Mouse (Mus musculus): ENCODE measurements around the gene Ntm. TPM values are rescaled to one million over a fixed set of nuclear protein-coding genes. Genes with fewer than 3 reads are reported as not detected.

Gene Ntm
- polyA plus RNA-seq, 1 experiment from 2014 or later = 267 TPM

GRCm38 (mm10) chr9:29673911-29674310, 289.0 kb downstream of the Ntm start:
- Histone ChIP-seq H3K9me3 (replicated peaks; ENCODE audit: control insufficient read depth, low read length, poor library complexity, severe bottlenecking) (no peaks in the 10 kb centered on the region), H3K4me1 (ENCODE audit: control insufficient read depth, insufficient read depth, low read length) (peaks cover 10% of the 10 kb centered on the region), H3K36me3 (ENCODE audit: control insufficient read depth, insufficient read depth, low read length) (no peaks in the 10 kb centered on the region), H3K27ac (ENCODE audit: low read length) (no peak overlapping the region), H3K4me3 (ENCODE audit: low read depth, low read length) (no peak overlapping the region), H3K9ac (ENCODE audit: low read depth, low read length) (no peak overlapping the region), H3K4me2 (ENCODE audit: low read length) (no peak overlapping the region), H3K27me3 (ENCODE audit: control insufficient read depth, insufficient read depth, low read depth, low read length) (no peaks in the 10 kb centered on the region)
- no peak for ATAC-seq
- 56% methylated on average over 8 of the region's 8 CpGs for WGBS

- H3K27me3 ChIP-seq (ENCODE audit: control insufficient read depth, insufficient read depth, low read depth, low read length) = no peaks in the 10 kb centered on the region
- no peak overlapping the region for H3K4me3 ChIP-seq (ENCODE audit: low read depth, low read length)
- H3K4me1 ChIP-seq (ENCODE audit: control insufficient read depth, insufficient read depth, low read length) = peaks cover 10% of the 10 kb centered on the region
- H3K27ac ChIP-seq (ENCODE audit: low read length) = no peak overlapping the region
- WGBS = 91% methylated on average over 6 of the region's 6 CpGs
- no peak for ATAC-seq
- no peak overlapping the region for H3K9ac ChIP-seq (ENCODE audit: low read depth, low read length)
- no peak overlapping the region for H3K4me2 ChIP-seq (ENCODE audit: low read length)
- H3K36me3 ChIP-seq (ENCODE audit: control insufficient read depth, insufficient read depth, low read length) = no peaks in the 10 kb centered on the region
- H3K9me3 ChIP-seq (replicated peaks; ENCODE audit: control insufficient read depth, low read length, poor library complexity, severe bottlenecking) = no peaks in the 10 kb centered on the region
Measured at GRCm38 (mm10) chr9:29671861-29672260, 291.1 kb downstream of the Ntm start.

- Histone ChIP-seq H3K9me3 (replicated peaks; ENCODE audit: control insufficient read depth, low read length, poor library complexity, severe bottlenecking) (no peaks in the 10 kb centered on the region), H3K9ac (ENCODE audit: low read depth, low read length) (no peak overlapping the region), H3K36me3 (ENCODE audit: control insufficient read depth, insufficient read depth, low read length) (no peaks in the 10 kb centered on the region), H3K27ac (ENCODE audit: low read length) (no peak overlapping the region), H3K4me1 (ENCODE audit: control insufficient read depth, insufficient read depth, low read length) (peaks cover 12% of the 10 kb centered on the region), H3K4me2 (ENCODE audit: low read length) (no peak overlapping the region), H3K27me3 (ENCODE audit: control insufficient read depth, insufficient read depth, low read depth, low read length) (no peaks in the 10 kb centered on the region), H3K4me3 (ENCODE audit: low read depth, low read length) (no peak overlapping the region)
- no peak for ATAC-seq
- 73% methylated on average over 7 of the region's 7 CpGs for WGBS
Measured at GRCm38 (mm10) chr9:29663286-29663685, 299.7 kb downstream of the Ntm start.

- Histone ChIP-seq H3K27me3 (ENCODE audit: control insufficient read depth, insufficient read depth, low read depth, low read length) (no peaks in the 10 kb centered on the region), H3K4me2 (ENCODE audit: low read length) (no peak overlapping the region), H3K9me3 (replicated peaks; ENCODE audit: control insufficient read depth, low read length, poor library complexity, severe bottlenecking) (no peaks in the 10 kb centered on the region), H3K4me1 (ENCODE audit: control insufficient read depth, insufficient read depth, low read length) (peaks cover 18% of the 10 kb centered on the region), H3K9ac (ENCODE audit: low read depth, low read length) (no peak overlapping the region), H3K4me3 (ENCODE audit: low read depth, low read length) (no peak overlapping the region), H3K27ac (ENCODE audit: low read length) (peak overlapping the region; percentile 72), H3K36me3 (ENCODE audit: control insufficient read depth, insufficient read depth, low read length) (no peaks in the 10 kb centered on the region)
- WGBS = 8% methylated on average over 3 of the region's 3 CpGs
- peak; percentile 61 for ATAC-seq
Measured at GRCm38 (mm10) chr9:29661468-29662145, 301.3 kb downstream of the Ntm start.

GRCm38 (mm10) chr9:29660059-29660613, 302.8 kb downstream of the Ntm start:
- WGBS = 51% methylated on average over 3 of the region's 3 CpGs
- Histone ChIP-seq H3K4me1 (ENCODE audit: control insufficient read depth, insufficient read depth, low read length) (peaks cover 19% of the 10 kb centered on the region), H3K9ac (ENCODE audit: low read depth, low read length) (no peak overlapping the region), H3K9me3 (replicated peaks; ENCODE audit: control insufficient read depth, low read length, poor library complexity, severe bottlenecking) (no peaks in the 10 kb centered on the region), H3K27ac (ENCODE audit: low read length) (no peak overlapping the region), H3K27me3 (ENCODE audit: control insufficient read depth, insufficient read depth, low read depth, low read length) (no peaks in the 10 kb centered on the region), H3K4me3 (ENCODE audit: low read depth, low read length) (no peak overlapping the region), H3K36me3 (ENCODE audit: control insufficient read depth, insufficient read depth, low read length) (no peaks in the 10 kb centered on the region), H3K4me2 (ENCODE audit: low read length) (no peak overlapping the region)
- ATAC-seq = no peak

GRCm38 (mm10) chr9:29657761-29658465, 305.0 kb downstream of the Ntm start:
- Histone ChIP-seq H3K9ac (ENCODE audit: low read depth, low read length) (0 out of 2 replicates have a peak overlapping the region, but pooled peaks have one; percentile 25), H3K4me2 (ENCODE audit: low read length) (no peak overlapping the region), H3K4me1 (ENCODE audit: control insufficient read depth, insufficient read depth, low read length) (peaks cover 25% of the 10 kb centered on the region), H3K27ac (ENCODE audit: low read length) (no peak overlapping the region), H3K27me3 (ENCODE audit: control insufficient read depth, insufficient read depth, low read depth, low read length) (no peaks in the 10 kb centered on the region), H3K36me3 (ENCODE audit: control insufficient read depth, insufficient read depth, low read length) (no peaks in the 10 kb centered on the region), H3K4me3 (ENCODE audit: low read depth, low read length) (no peak overlapping the region), H3K9me3 (replicated peaks; ENCODE audit: control insufficient read depth, low read length, poor library complexity, severe bottlenecking) (no peaks in the 10 kb centered on the region)
- 39% methylated on average over 7 of the region's 7 CpGs for WGBS
- no peak; the same call in 1 of the 2 replicates for ATAC-seq

- WGBS = 12% methylated on average over 6 of the region's 6 CpGs
- no peak for ATAC-seq
- no peaks in the 10 kb centered on the region for H3K27me3 ChIP-seq (ENCODE audit: control insufficient read depth, insufficient read depth, low read depth, low read length)
- H3K27ac ChIP-seq (ENCODE audit: low read length) = no peak overlapping the region
- H3K4me1 ChIP-seq (ENCODE audit: control insufficient read depth, insufficient read depth, low read length) = peaks cover 17% of the 10 kb centered on the region; the same call in 1 of the 2 replicates
- H3K9me3 ChIP-seq (replicated peaks; ENCODE audit: control insufficient read depth, low read length, poor library complexity, severe bottlenecking) = no peaks in the 10 kb centered on the region
- no peak overlapping the region for H3K4me2 ChIP-seq (ENCODE audit: low read length)
- no peak overlapping the region for H3K9ac ChIP-seq (ENCODE audit: low read depth, low read length)
- H3K36me3 ChIP-seq (ENCODE audit: control insufficient read depth, insufficient read depth, low read length) = no peaks in the 10 kb centered on the region
- H3K4me3 ChIP-seq (ENCODE audit: low read depth, low read length) = no peak overlapping the region
Measured at GRCm38 (mm10) chr9:29654885-29655284, 308.1 kb downstream of the Ntm start.

GRCm38 (mm10) chr9:29653678-29654235, 309.2 kb downstream of the Ntm start:
- H3K4me1 ChIP-seq (ENCODE audit: control insufficient read depth, insufficient read depth, low read length) = peaks cover 17% of the 10 kb centered on the region; the same call in 1 of the 2 replicates
- H3K4me2 ChIP-seq (ENCODE audit: low read length) = no peak overlapping the region
- no peaks in the 10 kb centered on the region for H3K27me3 ChIP-seq (ENCODE audit: control insufficient read depth, insufficient read depth, low read depth, low read length)
- no peak overlapping the region for H3K9ac ChIP-seq (ENCODE audit: low read depth, low read length)
- 62% methylated on average over 14 of the region's 14 CpGs for WGBS
- no peak for ATAC-seq
- no peaks in the 10 kb centered on the region for H3K36me3 ChIP-seq (ENCODE audit: control insufficient read depth, insufficient read depth, low read length)
- H3K27ac ChIP-seq (ENCODE audit: low read length) = no peak overlapping the region
- H3K9me3 ChIP-seq (replicated peaks; ENCODE audit: control insufficient read depth, low read length, poor library complexity, severe bottlenecking) = no peaks in the 10 kb centered on the region
- H3K4me3 ChIP-seq (ENCODE audit: low read depth, low read length) = no peak overlapping the region

GRCm38 (mm10) chr9:29652854-29653253, 310.1 kb downstream of the Ntm start:
- H3K4me2 ChIP-seq (ENCODE audit: low read length) = no peak overlapping the region
- peaks cover 10% of the 10 kb centered on the region; the same call in 1 of the 2 replicates for H3K4me1 ChIP-seq (ENCODE audit: control insufficient read depth, insufficient read depth, low read length)
- H3K36me3 ChIP-seq (ENCODE audit: control insufficient read depth, insufficient read depth, low read length) = no peaks in the 10 kb centered on the region
- H3K27ac ChIP-seq (ENCODE audit: low read length) = no peak overlapping the region
- no peak overlapping the region for H3K4me3 ChIP-seq (ENCODE audit: low read depth, low read length)
- ATAC-seq = no peak
- 84% methylated on average over 7 of the region's 7 CpGs for WGBS
- no peaks in the 10 kb centered on the region for H3K27me3 ChIP-seq (ENCODE audit: control insufficient read depth, insufficient read depth, low read depth, low read length)
- no peaks in the 10 kb centered on the region for H3K9me3 ChIP-seq (replicated peaks; ENCODE audit: control insufficient read depth, low read length, poor library complexity, severe bottlenecking)
- no peak overlapping the region for H3K9ac ChIP-seq (ENCODE audit: low read depth, low read length)
